ENCODE assay signal across 5 mouse cellular contexts in the genomic region with DNA sequence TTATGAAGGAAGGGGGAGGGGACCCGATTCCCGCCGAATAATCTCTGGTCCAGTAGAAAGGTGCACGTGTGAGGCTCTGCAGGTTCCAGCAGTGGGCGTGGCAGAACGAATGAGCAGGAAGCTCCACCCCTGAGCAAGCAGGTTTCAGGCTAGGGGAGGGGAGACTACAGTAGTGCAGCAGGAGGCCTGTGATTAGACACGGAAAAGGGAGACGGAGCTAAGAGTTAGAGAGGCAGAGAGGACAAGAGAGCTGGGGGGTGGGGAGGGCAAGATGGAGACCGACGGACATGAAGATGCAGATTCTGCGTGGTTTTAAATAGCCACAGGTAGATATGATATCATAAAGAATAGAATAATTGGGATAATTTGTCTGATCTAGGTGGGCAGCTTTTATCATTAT. TPM values are rescaled to one million over a fixed set of nuclear protein-coding genes. Genes with fewer than 3 reads are reported as not detected.
DNase-seq lines count a peak whose midpoint lies in the region; TF ChIP-seq lines count a peak whose summit lies in the region.
"Not testable (repeated sequence)": the region's sequence is repeated elsewhere in the genome, so short reads cannot be mapped to it uniquely, and the experiment has no call there.

No protein-coding gene starts in this region.

- DNase-seq in MEL (ENCODE audit: low read depth, low spot score): peak; percentile 78
- DNase-seq in ZHBTc4 (ENCODE audit: low read depth, low spot score): peak; percentile 82
- DNase-seq in lung, postnatal 36 days: peak; percentile 11
- peak; percentile 26 for DNase-seq in urinary bladder, postnatal 14 days (ENCODE audit: low spot score)

- H3K4me1 ChIP-seq in ES-Bruce4 (ENCODE audit: control insufficient read depth, insufficient read depth, low read length); MEL (ENCODE audit: control insufficient read depth in 1 of 2, insufficient read depth in 2 of 2, low read length in 2 of 2): not testable (repeated sequence)

- peaks cover 13% of the 10 kb centered on the region for H3K79me2 ChIP-seq in MEL (ENCODE audit: control insufficient read depth, insufficient read depth, low read length, poor library complexity)

- TF ChIP-seq CTCF in ES-Bruce4 (IDR thresholded peaks at IDR 0.05; ENCODE audit: low read depth, low read length); MEL (IDR thresholded peaks at IDR 0.05 in 2 of 3, conservative IDR thresholded peaks at IDR 0.05 in 1 of 3; ENCODE audit: control insufficient read depth in 1 of 3, insufficient read depth in 1 of 3, low read depth in 2 of 3, low read length in 3 of 3, poor library complexity in 1 of 3, severe bottlenecking in 1 of 3): not testable (repeated sequence)

- H3K9ac ChIP-seq in ES-Bruce4 (ENCODE audit: low read depth, poor library complexity, severe bottlenecking) (peak overlapping the region; percentile 33; the same call in 1 of the 2 replicates), MEL (ENCODE audit: control insufficient read depth, low read depth, low read length, poor library complexity, severe bottlenecking) (peak overlapping the region; percentile 24; the same call in 1 of the 2 replicates)

- H3K36me3 ChIP-seq in ES-Bruce4 (ENCODE audit: control insufficient read depth, insufficient read depth, low read length, poor library complexity, severe bottlenecking) (peaks cover 10% of the 10 kb centered on the region), MEL (ENCODE audit: control insufficient read depth in 1 of 2, insufficient read depth in 2 of 2, low read length in 2 of 2) (peaks cover 0 to 16% of the 10 kb centered on the region in 2 experiments; a peak in 2 of 4 replicates)

- not testable (repeated sequence) for H3K27me3 ChIP-seq in ES-Bruce4 (ENCODE audit: control insufficient read depth, insufficient read depth, low read length, poor library complexity, severe bottlenecking); MEL (ENCODE audit: control insufficient read depth in 1 of 2, insufficient read depth in 2 of 2, low read length in 2 of 2)

- not testable (repeated sequence) for TF ChIP-seq RAD21 in MEL (IDR thresholded peaks at IDR 0.05; ENCODE audit: low read depth, low read length)

- TF ChIP-seq EP300 in ES-Bruce4 (IDR thresholded peaks at IDR 0.05; ENCODE audit: insufficient read depth, low read depth, low read length); MEL (IDR thresholded peaks at IDR 0.05; ENCODE audit: low read depth in 1 of 2, low read length in 2 of 2): not testable (repeated sequence)

- H3K9me3 ChIP-seq in ES-Bruce4 (replicated peaks; ENCODE audit: control insufficient read depth, insufficient read depth, low read length, poor library complexity, severe bottlenecking); MEL (replicated peaks; ENCODE audit: insufficient read depth, low read length): not testable (repeated sequence)

- TF ChIP-seq POLR2A in ES-Bruce4 (IDR thresholded peaks at IDR 0.05; ENCODE audit: insufficient read depth, low read length): not testable (repeated sequence)
- peak in 1 of 2 experiments; percentile 32; a peak in 1 of 4 replicates for TF ChIP-seq POLR2A in MEL (IDR thresholded peaks at IDR 0.05; ENCODE audit: control insufficient read depth in 1 of 2, insufficient read depth in 1 of 2, low read depth in 1 of 2, low read length in 2 of 2, poor library complexity in 1 of 2)

- peak overlapping the region; percentile 68 for H3K4me3 ChIP-seq in ES-Bruce4 (ENCODE audit: low read depth, low read length)
- peak overlapping the region; percentile 21; a peak in 2 of 4 replicates for H3K4me3 ChIP-seq in MEL (ENCODE audit: control insufficient read depth in 1 of 2, insufficient read depth in 1 of 2, low read depth in 2 of 2, low read length in 2 of 2)

- H3K27ac ChIP-seq in ES-Bruce4 (ENCODE audit: insufficient read depth, low read length): not testable (repeated sequence)
- peak overlapping the region; percentile 82 for H3K27ac ChIP-seq in MEL (ENCODE audit: control insufficient read depth, low read depth, low read length)

TF ChIP-seq in MEL, 35 proteins besides CTCF, POLR2A, EP300 and RAD21:
- TF ChIP-seq MAX (IDR thresholded peaks at IDR 0.05; ENCODE audit: low read length) (0 out of 2 replicates have a peak, but pooled peaks have one; percentile 8), SIN3A (IDR thresholded peaks at IDR 0.05; ENCODE audit: low read length) (peak; percentile 61; the same call in 1 of the 2 replicates), MXI1 (IDR thresholded peaks at IDR 0.05; ENCODE audit: low read depth, low read length) (0 out of 2 replicates have a peak, but pooled peaks have one; percentile 29), BHLHE40 (IDR thresholded peaks at IDR 0.05; ENCODE audit: borderline replicate concordance, low read depth, low read length) (peak; percentile 35; the same call in 1 of the 2 replicates)

RNA-seq across cellular contexts. Expression of gene Zkscan5, which starts 4.0 kb away (rescaled TPM):
- polyA plus RNA-seq in ES-Bruce4 (2011; ENCODE audit: insufficient read depth, insufficient read length, low read depth, missing spikeins) (20.3 and 20.4 TPM in 2 replicates), MEL (2012; ENCODE audit: insufficient read depth in 1 of 2, insufficient read length in 2 of 2, low read depth in 1 of 2, low replicate concordance in 2 of 2, missing spikeins in 1 of 2) (1 to 10 TPM in 1 of 2 experiments, not detected in 1; 9.8 TPM)
- 7.8 and 8.7 TPM in 2 replicates for total RNA-seq in MEL (2012; rRNA removed)

RNA-seq across cellular contexts. Expression of gene Zkscan14, which starts 6.7 kb away (rescaled TPM):
- polyA plus RNA-seq in ES-Bruce4 (2011; ENCODE audit: insufficient read depth, insufficient read length, low read depth, missing spikeins) (3.9 and 6.0 TPM in 2 replicates), MEL (2012; ENCODE audit: insufficient read depth in 1 of 2, insufficient read length in 2 of 2, low read depth in 1 of 2, low replicate concordance in 2 of 2, missing spikeins in 1 of 2) (1 to 10 TPM in 1 of 2 experiments, not detected in 1; 7.5 TPM)
- total RNA-seq in MEL (2012; rRNA removed): 6.7 and 7.1 TPM in 2 replicates

RNA-seq across cellular contexts. Expression of gene Atp5j2, which starts 16.5 kb away (rescaled TPM):
- 300 and 316 TPM in 2 replicates for polyA plus RNA-seq in ES-Bruce4 (2011; ENCODE audit: insufficient read depth, insufficient read length, low read depth, missing spikeins)
- total RNA-seq in MEL (2012; rRNA removed): 493 and 517 TPM in 2 replicates
- 100 to 1,000 TPM; 543 to 733 TPM for polyA plus RNA-seq in MEL (2012; ENCODE audit: insufficient read depth in 1 of 2, insufficient read length in 2 of 2, low read depth in 1 of 2, low replicate concordance in 2 of 2, missing spikeins in 1 of 2)

RNA-seq across cellular contexts. Expression of gene Zfp655, which starts 23.1 kb away (rescaled TPM):
- polyA plus RNA-seq in ES-Bruce4 (2011; ENCODE audit: insufficient read depth, insufficient read length, low read depth, missing spikeins): 72.0 and 79.3 TPM in 2 replicates
- total RNA-seq in MEL (2012; rRNA removed): 26.9 and 30.3 TPM in 2 replicates
- 10 to 100 TPM; 25.2 to 35.3 TPM for polyA plus RNA-seq in MEL (2012; ENCODE audit: insufficient read depth in 1 of 2, insufficient read length in 2 of 2, low read depth in 1 of 2, low replicate concordance in 2 of 2, missing spikeins in 1 of 2)

RNA-seq across cellular contexts. Expression of gene Cpsf4, which starts 41.4 kb away (rescaled TPM):
- 47.9 and 49.6 TPM in 2 replicates for polyA plus RNA-seq in ES-Bruce4 (2011; ENCODE audit: insufficient read depth, insufficient read length, low read depth, missing spikeins)
- 72.0 and 75.3 TPM in 2 replicates for total RNA-seq in MEL (2012; rRNA removed)
- 10 to 100 TPM in 1 of 2 experiments, not detected in 1; 88.2 TPM for polyA plus RNA-seq in MEL (2012; ENCODE audit: insufficient read depth in 1 of 2, insufficient read length in 2 of 2, low read depth in 1 of 2, low replicate concordance in 2 of 2, missing spikeins in 1 of 2)

Comparison
In these comparisons a context has a peak if more than half of its experiments do, and no peak if none do; other contexts are left out.
1. DNase-seq: peak in every context shown above with its lines; median percentile 82 in ZHBTc4; 78 in MEL; 26 in urinary bladder, postnatal 14 days; 11 in lung, postnatal 36 days.